Mouse (Mus musculus): ENCODE data around the gene Gm498. TPM values are rescaled to one million over a fixed set of nuclear protein-coding genes. Genes with fewer than 3 reads are reported as not detected.

Gm498 gene
- polyA plus RNA-seq, 1 experiment from 2014 or later, result not detected

GRCm38 (mm10) chr7:143834972-143835371, 31.7 kb upstream of the Gm498 start:
- Histone ChIP-seq H3K4me1 (peaks cover 27% of the 10 kb centered on the region), H3K36me3 (replicated peaks) (peaks cover 71% of the 10 kb centered on the region), H3K9me3 (no peaks in the 10 kb centered on the region), H3K27me3 (replicated peaks; ENCODE audit: low read depth, poor library complexity, severe bottlenecking) (no peaks in the 10 kb centered on the region), H3K4me3 (no peak overlapping the region), H3K27ac (replicated peaks) (no peak overlapping the region)
- no peak for DNase-seq (ENCODE audit: low spot score)
- WGBS, result 83% methylated on average over 3 of the region's 3 CpGs

GRCm38 (mm10) chr7:143837705-143838358, 28.8 kb upstream of the Gm498 start:
- 0 out of 2 replicates have a peak, but pooled peaks cover 7% of the 10 kb centered on the region for H3K4me1 ChIP-seq
- no peak for DNase-seq (ENCODE audit: low spot score)
- no peaks in the 10 kb centered on the region for H3K9me3 ChIP-seq
- no peak overlapping the region for H3K27ac ChIP-seq (replicated peaks)
- H3K4me3 ChIP-seq, result no peak overlapping the region
- H3K27me3 ChIP-seq (replicated peaks; ENCODE audit: low read depth, poor library complexity, severe bottlenecking), result no peaks in the 10 kb centered on the region
- WGBS, result 88% methylated on average over 3 of the region's 3 CpGs
- peaks cover 85% of the 10 kb centered on the region for H3K36me3 ChIP-seq (replicated peaks)

- no peaks in the 10 kb centered on the region for H3K27me3 ChIP-seq (replicated peaks; ENCODE audit: low read depth, poor library complexity, severe bottlenecking)
- 90% methylated on average over 5 of the region's 5 CpGs for WGBS
- H3K36me3 ChIP-seq (replicated peaks), result peaks cover 97% of the 10 kb centered on the region
- DNase-seq (ENCODE audit: low spot score), result no peak
- no peak overlapping the region for H3K27ac ChIP-seq (replicated peaks)
- H3K4me1 ChIP-seq, result 0 out of 2 replicates have a peak, but pooled peaks cover 2% of the 10 kb centered on the region
- no peaks in the 10 kb centered on the region for H3K9me3 ChIP-seq
- no peak overlapping the region for H3K4me3 ChIP-seq
Observed at GRCm38 (mm10) chr7:143840121-143840520, 26.5 kb upstream of the Gm498 start.

- peaks cover 100% of the 10 kb centered on the region for H3K36me3 ChIP-seq (replicated peaks)
- no peak overlapping the region for H3K4me3 ChIP-seq
- no peak for DNase-seq (ENCODE audit: low spot score)
- no peaks in the 10 kb centered on the region for H3K9me3 ChIP-seq
- H3K4me1 ChIP-seq, result no peaks in the 10 kb centered on the region
- no peak overlapping the region for H3K27ac ChIP-seq (replicated peaks)
- no peaks in the 10 kb centered on the region for H3K27me3 ChIP-seq (replicated peaks; ENCODE audit: low read depth, poor library complexity, severe bottlenecking)
- 95% methylated on average over 8 of the region's 8 CpGs for WGBS
Observed at GRCm38 (mm10) chr7:143841301-143841700, 25.3 kb upstream of the Gm498 start.

GRCm38 (mm10) chr7:143848127-143848767, 18.4 kb upstream of the Gm498 start:
- 89% methylated on average over 5 of the region's 5 CpGs for WGBS
- H3K4me1 ChIP-seq, result no peaks in the 10 kb centered on the region
- no peak overlapping the region for H3K27ac ChIP-seq (replicated peaks)
- H3K36me3 ChIP-seq (replicated peaks), result peaks cover 59% of the 10 kb centered on the region
- no peak overlapping the region for H3K4me3 ChIP-seq
- H3K9me3 ChIP-seq, result no peaks in the 10 kb centered on the region
- no peak for DNase-seq (ENCODE audit: low spot score)
- no peaks in the 10 kb centered on the region for H3K27me3 ChIP-seq (replicated peaks; ENCODE audit: low read depth, poor library complexity, severe bottlenecking)

- no peaks in the 10 kb centered on the region for H3K27me3 ChIP-seq (replicated peaks; ENCODE audit: low read depth, poor library complexity, severe bottlenecking)
- H3K4me1 ChIP-seq, result no peaks in the 10 kb centered on the region
- no peak overlapping the region for H3K4me3 ChIP-seq
- no peak for DNase-seq (ENCODE audit: low spot score)
- no peaks in the 10 kb centered on the region for H3K9me3 ChIP-seq
- peaks cover 53% of the 10 kb centered on the region for H3K36me3 ChIP-seq (replicated peaks)
- WGBS, result 86% methylated on average over 7 of the region's 8 CpGs
- no peak overlapping the region for H3K27ac ChIP-seq (replicated peaks)
Observed at GRCm38 (mm10) chr7:143848768-143849482, 17.7 kb upstream of the Gm498 start.

GRCm38 (mm10) chr7:143868874-143869273, 2.2 kb downstream of the Gm498 start:
- WGBS, result 88% methylated on average over 4 of the region's 4 CpGs
- Histone ChIP-seq H3K9me3 (peaks cover 6% of the 10 kb centered on the region; the same call in 1 of the 2 replicates), H3K4me3 (no peak overlapping the region), H3K27me3 (replicated peaks; ENCODE audit: low read depth, poor library complexity, severe bottlenecking) (no peaks in the 10 kb centered on the region), H3K27ac (replicated peaks) (no peak overlapping the region), H3K36me3 (replicated peaks) (no peaks in the 10 kb centered on the region), H3K4me1 (no peaks in the 10 kb centered on the region)
- no peak for DNase-seq (ENCODE audit: low spot score)

- 74% methylated on average over 6 of the region's 6 CpGs for WGBS
- Histone ChIP-seq H3K4me3 (no peak overlapping the region), H3K9me3 (no peaks in the 10 kb centered on the region), H3K27me3 (replicated peaks; ENCODE audit: low read depth, poor library complexity, severe bottlenecking) (no peaks in the 10 kb centered on the region), H3K27ac (replicated peaks) (no peak overlapping the region), H3K36me3 (replicated peaks) (no peaks in the 10 kb centered on the region), H3K4me1 (0 out of 2 replicates have a peak, but pooled peaks cover 8% of the 10 kb centered on the region)
- no peak for DNase-seq (ENCODE audit: low spot score)
Observed at GRCm38 (mm10) chr7:143883717-143884116, 17.1 kb downstream of the Gm498 start.

GRCm38 (mm10) chr7:143891146-143891545, 24.5 kb downstream of the Gm498 start:
- Histone ChIP-seq H3K9me3 (no peaks in the 10 kb centered on the region), H3K36me3 (replicated peaks) (no peaks in the 10 kb centered on the region), H3K27ac (replicated peaks) (no peak overlapping the region), H3K27me3 (replicated peaks; ENCODE audit: low read depth, poor library complexity, severe bottlenecking) (no peaks in the 10 kb centered on the region), H3K4me3 (no peak overlapping the region), H3K4me1 (no peaks in the 10 kb centered on the region)
- DNase-seq (ENCODE audit: low spot score), result no peak
- 74% methylated on average over 2 of the region's 2 CpGs for WGBS

GRCm38 (mm10) chr7:143892361-143892760, 25.7 kb downstream of the Gm498 start:
- no peaks in the 10 kb centered on the region for H3K36me3 ChIP-seq (replicated peaks)
- DNase-seq (ENCODE audit: low spot score), result no peak
- WGBS, result 69% methylated on average over 2 of the region's 2 CpGs
- no peaks in the 10 kb centered on the region for H3K4me1 ChIP-seq
- H3K9me3 ChIP-seq, result no peaks in the 10 kb centered on the region
- no peaks in the 10 kb centered on the region for H3K27me3 ChIP-seq (replicated peaks; ENCODE audit: low read depth, poor library complexity, severe bottlenecking)
- no peak overlapping the region for H3K27ac ChIP-seq (replicated peaks)
- no peak overlapping the region for H3K4me3 ChIP-seq

- no peak overlapping the region for H3K4me3 ChIP-seq
- H3K9me3 ChIP-seq, result no peaks in the 10 kb centered on the region
- no peaks in the 10 kb centered on the region for H3K36me3 ChIP-seq (replicated peaks)
- 0 out of 2 replicates have a peak, but pooled peaks cover 4% of the 10 kb centered on the region for H3K4me1 ChIP-seq
- 34% methylated on average over 2 of the region's 2 CpGs for WGBS
- H3K27ac ChIP-seq (replicated peaks), result no peak overlapping the region
- no peak for DNase-seq (ENCODE audit: low spot score)
- H3K27me3 ChIP-seq (replicated peaks; ENCODE audit: low read depth, poor library complexity, severe bottlenecking), result no peaks in the 10 kb centered on the region
Observed at GRCm38 (mm10) chr7:143900667-143901066, 34.0 kb downstream of the Gm498 start.

- Histone ChIP-seq H3K27me3 (replicated peaks; ENCODE audit: low read depth, poor library complexity, severe bottlenecking) (no peaks in the 10 kb centered on the region), H3K4me1 (0 out of 2 replicates have a peak, but pooled peaks cover 4% of the 10 kb centered on the region), H3K4me3 (no peak overlapping the region), H3K27ac (replicated peaks) (no peak overlapping the region), H3K9me3 (no peaks in the 10 kb centered on the region), H3K36me3 (replicated peaks) (no peaks in the 10 kb centered on the region)
- DNase-seq (ENCODE audit: low spot score), result no peak
- WGBS, result 81% methylated on average over 1 of the region's 1 CpGs
Observed at GRCm38 (mm10) chr7:143905176-143905575, 38.5 kb downstream of the Gm498 start.
